Mouse (Mus musculus) mouse embryonic stem cell (cell line): ENCODE results near the gene Kcng4.

Experiments used
- in situ Hi-C, 2 experiments: fragments of 300-500 bp; cut with MboI; formaldehyde crosslinking; loops; 1 replicate in 1 of 2; 3 replicates in 1 of 2; pipeline ENCODE4 v1.14.3; 2019 to 2020; ENCODE audit warnings: low sequenced_read_pairs in 2 of 2, low pct_unique_long_range_greater_than_20kb in 1 of 2, mixed read lengths in 1 of 2; ENCODE audit not compliant: unreplicated experiment in 1 of 2

Gene Kcng4

GRCm38 (mm10) chr8:119635378-119635777 is at the start of gene Kcng4:
Gene Kcng4, minus strand, starts transcription at chr8:119635680.
- in situ Hi-C loops = no loop called here

GRCm38 (mm10) chr8:119679184-119679583 is 43.7 kb upstream of the Kcng4 start:
- in situ Hi-C loops = no loop called here

- in situ Hi-C loops = no loop called here
Measured at GRCm38 (mm10) chr8:119678138-119678843, 42.8 kb upstream of the Kcng4 start.

- in situ Hi-C loops = no loop called here
Measured at GRCm38 (mm10) chr8:119676389-119676788, 40.9 kb upstream of the Kcng4 start.

- in situ Hi-C loops = no loop called here
Measured at GRCm38 (mm10) chr8:119675457-119675856, 40.0 kb upstream of the Kcng4 start.

- in situ Hi-C loops = no loop called here
Measured at GRCm38 (mm10) chr8:119673976-119674555, 38.6 kb upstream of the Kcng4 start.

- in situ Hi-C loops = no loop called here
Measured at GRCm38 (mm10) chr8:119670419-119671091, 35.1 kb upstream of the Kcng4 start.

- in situ Hi-C loops = no loop called here
Measured at GRCm38 (mm10) chr8:119669284-119669683, 33.8 kb upstream of the Kcng4 start.

- in situ Hi-C loops = no loop called here
Measured at GRCm38 (mm10) chr8:119668447-119668846, 33.0 kb upstream of the Kcng4 start.

GRCm38 (mm10) chr8:119666219-119666951 is 30.9 kb upstream of the Kcng4 start, which contains the start of gene Wfdc1:
Gene Wfdc1, plus strand, starts transcription at chr8:119666365.
- in situ Hi-C loops = no loop called here

- in situ Hi-C loops = no loop called here
Measured at GRCm38 (mm10) chr8:119665270-119665669, 29.8 kb upstream of the Kcng4 start.

GRCm38 (mm10) chr8:119663440-119663839 is 28.0 kb upstream of the Kcng4 start:
- in situ Hi-C loops = no loop called here

- in situ Hi-C loops = no loop called here
Measured at GRCm38 (mm10) chr8:119661892-119662291, 26.4 kb upstream of the Kcng4 start.

- in situ Hi-C loops = no loop called here
Measured at GRCm38 (mm10) chr8:119661081-119661480, 25.6 kb upstream of the Kcng4 start.

- in situ Hi-C loops = no loop called here
Measured at GRCm38 (mm10) chr8:119656709-119657464, 21.4 kb upstream of the Kcng4 start.

GRCm38 (mm10) chr8:119651324-119651723 is 15.8 kb upstream of the Kcng4 start:
- in situ Hi-C loops = no loop called here

GRCm38 (mm10) chr8:119646846-119647245 is 11.4 kb upstream of the Kcng4 start:
- in situ Hi-C loops = no loop called here

GRCm38 (mm10) chr8:119646197-119646596 is 10.7 kb upstream of the Kcng4 start:
- in situ Hi-C loops = no loop called here
